Mouse (Mus musculus): Measurements from ENCODE around the gene Abcf2.
"Not testable (repeated sequence)": the region's sequence is repeated elsewhere in the genome, so short reads cannot be mapped to it uniquely, and the experiment has no call there.

Abcf2 gene

DNA sequence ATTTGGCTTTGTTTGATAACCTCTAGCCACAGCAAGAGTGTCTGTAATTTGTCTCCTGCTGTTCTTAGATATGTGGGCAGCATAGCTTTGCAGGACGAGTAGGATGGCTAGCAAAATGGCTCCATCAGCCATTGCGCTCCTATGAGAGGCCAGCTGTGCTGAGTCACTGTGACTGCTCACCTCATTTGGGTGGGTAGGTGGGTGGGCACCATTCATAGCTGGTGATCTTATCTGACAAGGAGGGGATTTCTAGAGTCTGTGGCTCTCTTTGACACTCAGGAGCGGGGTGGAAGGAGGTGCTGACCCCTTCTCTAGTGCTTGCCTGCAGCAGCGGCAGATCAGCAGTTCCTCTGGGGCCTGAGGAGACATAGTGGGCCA lies 9.9 kb upstream of the Abcf2 start:
- in situ Hi-C loops (cut with MboI, MseI) = loop anchor here in 1 of 2 experiments (25.0 kb wide), 1 partner anchor 1175 kb away; no protein-coding TSS in a partner anchor

DNA sequence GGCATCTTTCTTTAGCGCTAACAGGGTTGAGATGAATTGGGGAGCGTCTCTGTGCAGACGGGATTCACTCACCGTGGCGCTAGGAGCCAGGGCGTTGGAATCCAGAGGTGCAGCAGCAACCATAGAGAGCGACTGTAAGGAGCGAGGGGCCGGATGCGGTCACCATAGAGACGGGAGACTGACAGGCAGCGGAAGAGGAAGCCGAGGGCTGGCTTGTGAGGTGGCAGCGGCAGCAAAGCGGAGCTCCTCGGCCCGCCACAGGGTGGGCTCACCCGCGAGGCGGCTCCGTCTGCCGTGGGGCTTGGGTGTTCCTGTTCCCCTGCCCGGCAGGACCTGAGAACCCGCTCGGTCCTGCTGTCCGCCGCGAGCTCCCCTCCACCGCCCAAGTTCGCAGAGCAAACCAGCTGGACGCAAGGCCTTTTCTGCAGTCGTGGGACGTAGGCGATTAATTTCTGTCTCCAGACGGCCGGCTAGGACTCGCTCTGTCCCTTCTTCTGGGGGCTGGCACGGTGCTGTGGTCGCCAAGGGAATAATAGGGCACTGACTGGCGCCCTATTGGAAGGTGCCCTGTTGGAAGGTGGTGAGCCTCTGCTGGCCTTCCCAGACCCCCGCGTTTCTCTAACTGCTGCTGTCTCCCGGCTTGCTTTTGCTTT lies 9.4 kb upstream of the Abcf2 start, which contains the start of gene Chpf2:
Gene Chpf2 (plus strand): TSS at position 195 of the 653 bp plus-strand sequence.
- in situ Hi-C loops (cut with MboI, MseI) = loop anchor here in 1 of 2 experiments (25.0 kb wide), 1 partner anchor 1174 kb away; no protein-coding TSS in a partner anchor

DNA sequence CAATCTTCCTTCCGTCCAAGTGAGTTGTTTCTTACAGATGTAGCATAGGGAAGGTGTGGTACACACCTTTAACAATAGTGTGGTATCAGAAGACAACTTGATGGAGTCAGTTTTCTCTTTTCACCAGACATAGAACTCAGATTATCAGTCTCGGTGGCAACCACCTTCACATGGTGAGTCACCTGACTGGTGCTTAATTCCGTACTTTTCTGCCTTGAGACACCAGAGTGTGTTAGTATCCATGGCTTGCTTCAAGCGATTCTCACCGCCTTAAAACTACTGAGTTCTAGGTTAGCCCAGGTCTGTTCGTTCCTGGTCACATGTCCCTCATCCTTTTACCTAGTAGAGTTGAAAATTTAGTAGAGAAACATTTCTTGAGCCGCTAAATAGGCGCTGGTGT lies 8.8 kb upstream of the Abcf2 start:
- in situ Hi-C loops (cut with MboI, MseI) = loop anchor here in 1 of 2 experiments (25.0 kb wide), 1 partner anchor 1174 kb away; no protein-coding TSS in a partner anchor

DNA sequence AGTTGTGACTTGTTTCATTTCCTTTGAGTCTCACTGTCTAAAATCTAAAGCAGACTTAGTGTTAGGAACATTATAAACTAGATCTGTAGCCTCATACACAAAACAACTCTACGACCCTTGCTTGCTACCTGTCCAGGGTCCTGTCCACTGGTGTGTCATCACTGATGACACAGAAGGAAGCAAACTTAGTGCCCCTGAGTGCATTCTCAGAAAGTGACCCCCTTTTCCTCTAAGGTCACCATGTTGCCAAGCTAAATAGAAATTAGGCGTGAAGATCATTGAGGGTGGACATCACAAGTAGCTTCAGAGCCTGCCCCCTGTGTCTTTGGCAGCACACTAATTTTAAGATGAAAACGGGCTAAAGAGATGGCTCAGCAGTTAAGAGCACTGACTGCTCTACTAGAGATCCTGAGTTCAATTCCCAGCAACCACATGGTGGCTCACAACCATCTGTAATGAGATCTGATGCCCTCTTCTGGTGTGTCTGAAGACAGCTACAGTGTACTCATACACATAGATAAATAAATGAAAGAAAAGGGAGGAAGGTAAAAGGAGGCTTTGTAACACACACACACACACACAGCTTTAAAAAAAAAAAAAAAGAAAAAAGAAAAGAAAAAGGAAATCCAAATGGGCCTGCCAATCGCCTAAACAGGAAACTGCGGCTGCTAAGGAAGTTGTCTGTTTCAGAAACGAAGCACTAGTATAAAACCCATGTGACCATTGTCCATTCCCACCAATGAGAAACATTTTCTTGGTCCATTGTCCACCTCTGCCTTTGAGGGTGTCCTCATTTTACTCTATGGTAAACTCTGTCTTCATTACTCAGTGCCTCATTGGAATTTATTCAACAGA lies 1.1 kb upstream of the Abcf2 start:
- in situ Hi-C loops (cut with MboI, MseI) = loop anchor here in 1 of 2 experiments (25.0 kb wide), 1 partner anchor 1166 kb away; no protein-coding TSS in a partner anchor

DNA sequence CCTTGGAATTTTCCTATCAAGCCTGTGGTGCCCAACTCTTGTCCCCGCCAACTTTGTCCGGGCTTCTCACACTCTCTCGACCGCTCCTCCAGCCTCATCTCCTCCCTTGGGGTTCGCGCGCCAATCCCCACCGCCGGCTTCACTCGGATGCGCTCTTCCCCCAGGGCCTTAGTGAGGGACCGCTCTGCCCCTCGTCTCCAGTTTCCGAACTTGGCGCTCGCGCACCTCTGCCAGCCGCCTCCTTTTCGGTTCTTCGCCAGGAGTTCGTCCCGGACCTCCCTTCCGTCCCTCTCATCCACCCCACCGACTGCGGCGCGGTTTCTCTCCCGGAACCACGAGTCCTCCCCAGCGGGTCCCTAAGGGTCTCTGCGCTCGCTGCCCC lies 475 bp downstream of the Abcf2 start:
- in situ Hi-C loops (cut with MboI, MseI) = loop anchor here in 1 of 2 experiments (25.0 kb wide), 1 partner anchor 1164 kb away; no protein-coding TSS in a partner anchor

DNA sequence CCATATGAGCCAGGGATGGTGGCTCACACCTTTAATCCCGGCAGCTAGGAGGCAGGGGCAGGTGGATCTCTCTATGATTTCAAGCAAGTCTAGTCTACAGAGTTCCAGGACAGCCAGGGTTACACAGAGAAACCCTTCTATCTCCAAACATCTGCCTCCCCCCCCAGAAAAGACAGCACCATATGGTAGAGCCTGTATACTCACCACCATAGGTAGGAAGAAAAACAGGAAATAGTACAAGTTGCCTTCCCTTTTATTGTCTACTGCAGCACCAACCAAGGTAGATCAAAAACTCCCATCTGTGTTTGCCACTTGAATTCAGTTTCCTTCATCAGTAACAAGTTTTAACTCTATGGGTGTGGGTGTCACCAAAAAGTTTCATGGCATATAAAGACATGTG lies 1.3 kb downstream of the Abcf2 start:
- in situ Hi-C loops (cut with MboI, MseI) = loop anchor here in 1 of 2 experiments (25.0 kb wide), 1 partner anchor 1164 kb away; no protein-coding TSS in a partner anchor

DNA sequence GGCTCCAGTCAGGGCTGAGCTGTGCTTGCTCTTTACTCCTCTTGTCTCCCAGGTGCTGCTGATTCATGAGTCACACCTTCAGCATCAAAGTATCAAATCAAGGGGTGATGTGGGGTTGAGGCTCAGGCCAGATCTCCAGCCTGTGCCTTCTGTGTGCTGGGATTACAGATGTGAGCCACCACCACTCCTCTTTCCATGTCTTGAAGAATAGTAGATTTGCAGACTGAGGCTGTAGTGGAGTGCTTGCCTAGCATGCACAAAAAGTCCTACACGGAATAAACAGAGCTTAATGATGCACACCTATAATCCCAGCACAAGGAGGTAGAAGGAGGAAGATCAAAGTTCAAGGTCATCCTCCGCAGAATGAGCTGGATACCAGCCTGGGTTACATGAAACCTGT lies 20.6 kb downstream of the Abcf2 start, which contains the start of gene 4931409K22Rik:
Gene 4931409K22Rik (minus strand): TSS at position 101 of the 400 bp plus-strand sequence.
- in situ Hi-C loops (cut with MboI, MseI) = no loop called here

DNA sequence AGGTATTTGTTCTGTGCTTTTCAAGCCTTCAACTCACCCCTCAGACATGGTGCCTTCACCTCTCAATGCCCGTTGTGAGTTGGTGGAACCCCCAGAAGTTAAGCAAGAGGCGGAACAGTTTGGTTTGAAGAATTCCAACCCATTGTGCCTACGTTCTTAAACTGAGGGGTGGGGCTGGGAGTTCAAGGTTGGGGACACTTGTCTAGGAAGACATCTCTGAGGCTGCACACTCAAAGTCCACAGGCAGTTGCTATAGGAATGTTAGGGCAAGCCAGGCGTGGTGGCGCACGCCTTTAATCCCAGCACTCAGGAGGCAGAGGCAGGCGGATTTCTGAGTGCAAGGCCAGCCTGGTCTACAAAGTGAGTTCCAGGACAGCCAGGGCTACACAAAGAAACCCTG lies 21.9 kb downstream of the Abcf2 start:
- in situ Hi-C loops (cut with MboI, MseI) = not testable (repeated sequence)

DNA sequence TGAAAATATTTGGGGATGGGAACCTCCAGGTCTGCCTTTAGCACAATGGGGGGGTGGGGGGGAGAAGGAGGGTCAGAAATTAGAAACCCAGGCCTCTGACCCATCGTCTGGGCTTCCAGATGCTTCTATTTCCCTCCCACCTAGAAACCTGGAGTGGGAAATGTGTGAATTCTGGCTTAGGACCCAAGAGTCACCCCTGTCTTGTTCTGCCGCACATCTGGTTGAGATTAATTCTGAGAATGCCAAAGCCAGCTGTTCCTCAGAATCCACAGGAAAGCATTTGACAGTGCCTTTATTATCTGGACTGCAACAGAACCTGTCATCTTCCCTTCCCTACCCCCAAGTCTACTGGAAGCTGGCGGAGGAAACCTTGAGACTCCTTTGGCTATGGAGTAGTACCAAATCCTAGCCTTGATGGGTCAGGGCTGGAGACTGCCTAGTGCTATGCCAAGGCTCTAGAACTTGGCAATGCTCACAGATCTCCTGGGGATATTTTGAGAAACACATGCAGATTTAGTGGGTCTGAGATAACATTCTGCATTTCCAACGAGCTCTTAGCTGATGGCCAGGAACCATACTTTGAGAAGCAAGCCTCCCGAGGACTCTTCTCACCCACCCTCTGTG lies 23.5 kb downstream of the Abcf2 start:
- in situ Hi-C loops (cut with MboI, MseI) = no loop called here

- in situ Hi-C loops (cut with MboI, MseI) = no loop called here
Measured at GRCm38 (mm10) chr5:24551317-24551688, 26.0 kb downstream of the Abcf2 start.

DNA sequence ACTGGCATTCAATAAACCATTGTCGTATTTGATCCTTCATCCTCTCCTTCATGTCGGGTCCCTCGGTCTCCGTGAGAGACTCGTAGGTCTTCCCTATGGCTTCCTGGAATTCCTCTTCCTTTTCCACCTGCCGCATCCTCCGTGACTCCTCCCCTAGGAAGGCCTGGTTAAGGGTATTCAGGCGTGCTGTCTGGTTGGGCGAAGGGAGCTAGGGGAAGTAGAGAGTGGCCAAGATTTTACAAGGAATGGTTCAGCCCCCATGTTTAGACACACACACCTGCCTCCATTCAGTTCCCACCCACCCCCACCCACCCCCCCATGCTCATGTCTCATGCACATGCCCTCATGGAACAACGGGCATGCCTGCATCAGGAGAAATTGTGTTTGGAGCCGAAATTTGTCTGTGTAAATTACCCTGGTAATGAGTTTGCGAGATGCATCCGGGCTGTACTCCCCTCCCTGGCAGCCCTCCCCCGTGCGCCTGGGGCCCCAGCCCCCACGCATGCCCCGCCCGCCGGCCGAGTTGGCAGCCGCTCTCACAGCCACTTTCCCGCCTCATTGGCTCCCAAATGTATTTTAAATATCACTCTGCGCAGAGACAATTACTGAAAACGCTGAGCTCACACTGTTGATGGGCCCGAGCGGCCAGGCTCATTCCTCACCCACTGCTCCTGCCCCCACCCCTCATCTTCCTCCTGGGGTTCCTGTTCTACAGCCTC lies 26.5 kb downstream of the Abcf2 start:
- in situ Hi-C loops (cut with MboI, MseI) = no loop called here

DNA sequence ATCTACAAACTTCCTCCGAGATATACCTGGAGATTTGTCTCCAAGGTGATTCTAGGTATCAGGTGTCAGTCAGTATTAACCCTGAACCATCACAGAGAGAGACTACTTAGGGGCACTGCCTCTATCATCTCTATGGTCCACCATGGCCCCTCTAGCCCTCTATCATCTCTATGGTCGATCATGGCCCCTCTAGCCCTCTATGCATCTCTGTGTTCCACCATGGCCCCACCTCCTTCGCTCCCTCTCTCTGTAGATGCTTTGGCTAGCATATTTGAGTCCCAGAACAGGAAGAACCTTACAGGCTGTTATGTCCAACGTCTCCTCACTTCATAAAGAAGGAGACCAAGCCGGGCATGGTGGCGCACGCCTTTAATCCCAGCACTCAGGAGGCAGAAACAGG lies 34.6 kb downstream of the Abcf2 start:
- in situ Hi-C loops (cut with MboI, MseI) = no loop called here

GRCm38 (mm10) chr5:24541144-24541569 lies 36.1 kb downstream of the Abcf2 start:
- in situ Hi-C loops (cut with MboI, MseI) = no loop called here

DNA sequence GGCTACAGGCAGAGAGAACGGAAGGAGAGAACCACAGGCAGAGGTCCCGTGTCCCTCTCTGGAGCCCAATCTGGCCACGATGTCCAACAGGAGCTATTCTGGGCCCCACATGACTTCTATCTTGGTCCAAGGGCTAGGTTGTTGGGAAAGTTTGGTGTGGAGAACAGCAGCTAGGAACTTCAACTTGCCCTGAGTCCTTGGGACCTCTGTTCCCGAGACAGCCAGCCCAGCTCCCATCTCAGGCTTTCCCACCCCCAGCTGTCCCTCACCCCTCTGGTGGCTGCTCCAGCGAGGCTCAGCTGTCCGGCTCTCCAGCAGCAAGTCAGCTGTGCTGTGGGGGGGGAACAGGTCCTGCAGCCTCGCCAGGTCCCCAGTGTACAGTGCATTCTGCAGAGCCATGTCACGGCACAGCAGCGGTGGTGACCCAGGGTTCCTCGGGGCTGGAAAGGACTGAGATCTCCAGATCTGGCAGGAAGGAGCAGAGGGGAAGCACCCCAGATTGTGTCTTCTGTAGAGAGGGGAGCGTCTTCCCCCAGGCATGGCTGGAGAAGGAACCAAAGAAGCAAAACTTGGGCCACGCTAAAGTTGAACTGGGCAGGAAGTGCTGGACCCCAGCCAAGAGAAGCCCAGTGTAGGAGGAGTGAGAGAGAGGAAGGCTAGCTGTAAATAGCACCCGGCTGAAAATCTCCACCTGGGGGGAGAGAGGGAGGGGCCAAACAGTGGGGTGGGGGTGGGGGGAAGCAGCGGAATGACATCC lies 36.7 kb downstream of the Abcf2 start, which contains the start of gene Asb10:
Gene Asb10 (minus strand): TSS at position 592 of the 757 bp plus-strand sequence.
- in situ Hi-C loops (cut with MboI, MseI) = no loop called here

DNA sequence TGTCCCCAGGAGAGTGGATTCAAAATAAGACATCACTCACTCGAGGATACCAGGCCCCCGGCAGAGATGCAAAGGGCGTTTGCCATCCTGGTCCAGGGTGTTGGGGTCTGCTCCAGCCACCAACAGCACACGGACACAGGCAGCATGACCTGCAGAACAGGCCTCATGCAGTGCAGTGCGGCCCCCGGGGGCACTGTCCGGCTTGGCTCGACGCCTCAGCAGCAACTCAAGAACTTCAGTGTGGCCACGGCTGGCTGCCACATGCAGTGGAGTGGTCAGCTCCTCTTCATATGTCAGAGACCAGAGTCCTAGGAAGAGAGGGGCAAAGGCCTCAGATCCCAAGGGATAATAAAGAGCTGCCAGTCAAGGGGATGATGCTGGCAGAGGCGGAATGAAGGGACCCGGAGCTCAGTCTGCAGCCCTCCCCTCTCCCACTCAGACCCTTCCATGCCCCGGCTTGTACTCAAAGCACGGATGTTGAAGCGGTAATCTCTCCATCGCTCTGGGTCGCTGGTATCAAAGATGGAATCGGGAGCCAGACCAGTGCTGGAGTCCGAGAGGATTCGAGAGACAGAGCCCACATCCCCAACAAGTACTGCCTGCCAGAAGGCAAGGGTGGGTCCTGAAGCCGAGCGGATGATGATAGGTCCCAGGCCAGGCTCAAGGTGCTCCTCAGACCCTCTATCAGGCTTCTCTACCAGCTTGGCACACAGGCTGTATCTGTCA lies 37.5 kb downstream of the Abcf2 start:
- in situ Hi-C loops (cut with MboI, MseI) = loop anchor here in 1 of 2 experiments (10.0 kb wide), 1 partner anchor 1995 kb away; no protein-coding TSS in a partner anchor

DNA sequence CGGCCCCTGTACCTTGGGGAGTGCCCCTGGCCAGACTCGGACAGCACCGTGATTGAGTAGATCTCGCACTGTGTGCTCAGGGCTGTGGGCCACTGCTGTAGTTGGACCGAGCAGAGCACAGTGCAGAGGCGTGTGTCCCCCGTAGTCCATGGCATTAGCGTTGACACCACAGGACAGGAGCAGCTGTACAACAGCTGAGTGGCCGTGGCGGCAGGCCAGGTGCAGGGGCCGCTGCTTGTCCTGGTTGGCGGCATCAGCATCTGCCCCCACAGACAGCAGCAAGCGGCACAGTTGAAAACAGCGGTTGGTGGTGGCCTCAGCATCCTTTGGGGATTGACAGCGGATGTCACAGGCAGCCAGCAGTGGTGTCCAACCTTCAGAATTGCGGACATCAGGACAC lies 39.6 kb downstream of the Abcf2 start:
- in situ Hi-C loops (cut with MboI, MseI) = loop anchor here in 1 of 2 experiments (10.0 kb wide), 1 partner anchor 1993 kb away; no protein-coding TSS in a partner anchor

DNA sequence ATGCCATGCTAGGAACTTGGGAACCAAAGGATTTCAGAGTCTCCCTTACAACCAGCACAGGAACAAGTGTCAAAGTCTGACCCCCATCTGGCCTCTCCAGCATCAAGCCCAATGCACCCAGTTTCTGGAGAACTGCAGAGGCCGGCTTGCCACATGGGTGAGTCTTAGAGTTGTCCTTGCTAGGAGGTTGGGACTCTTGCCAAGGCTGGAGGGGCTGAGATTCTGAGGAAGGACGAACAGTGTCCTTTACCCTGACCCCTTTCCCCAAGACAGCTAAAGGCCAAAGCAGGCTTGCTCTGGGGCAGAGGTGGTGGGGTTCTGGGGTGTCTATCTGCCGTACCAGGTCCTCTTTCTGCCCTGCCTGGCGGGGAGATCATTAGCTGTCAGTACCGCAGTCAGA lies 40.8 kb downstream of the Abcf2 start:
- in situ Hi-C loops (cut with MboI, MseI) = loop anchor here in 1 of 2 experiments (10.0 kb wide), 1 partner anchor 1992 kb away; no protein-coding TSS in a partner anchor

GRCm38 (mm10) chr5:24535731-24536130 lies 41.5 kb downstream of the Abcf2 start:
- in situ Hi-C loops (cut with MboI, MseI) = loop anchor here in 1 of 2 experiments (10.0 kb wide), 1 partner anchor 1991 kb away; no protein-coding TSS in a partner anchor

DNA sequence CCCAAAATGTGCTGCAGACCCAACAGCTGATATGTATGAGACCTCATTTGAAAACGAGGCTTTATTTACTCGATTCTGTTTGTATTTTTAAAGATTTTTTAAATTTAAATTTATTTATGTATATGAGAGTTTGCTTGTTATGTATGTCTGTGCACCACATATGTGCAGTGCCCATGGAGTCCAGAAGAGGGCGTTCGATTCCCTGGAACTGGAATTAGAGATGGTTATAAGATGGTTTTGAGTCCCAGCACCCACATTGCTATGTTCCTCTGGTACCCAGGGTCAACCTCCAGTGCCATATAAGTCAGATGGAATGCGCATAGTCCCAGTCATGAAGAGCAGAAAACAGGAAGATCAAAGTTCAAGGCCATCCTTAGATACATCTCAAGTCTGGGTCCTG lies 43.0 kb downstream of the Abcf2 start:
- in situ Hi-C loops (cut with MboI, MseI) = loop anchor here in 1 of 2 experiments (10.0 kb wide), 1 partner anchor 1989 kb away; no protein-coding TSS in a partner anchor
